In genomic region chr11:52220282-52220681, GRCm38 (mm10) we compare ENCODE assay signal across 9 mouse cellular contexts. TPM values are rescaled to one million over a fixed set of nuclear protein-coding genes. Genes with fewer than 3 reads are reported as not detected.
A peak's percentile ranks its signal among the peaks of the same experiment; 100 is the strongest.
DNase-seq lines count a peak whose midpoint lies in the region; ATAC-seq lines count a peak whose summit lies in the region.
"Had no signal": no experiment of that assay in that cellular context is flagged by ENCODE, and none has a peak within 500 bp of the region (broad histone marks: within the 10 kb centered on the region; RNA-seq: fewer than 3 reads in every experiment).

No protein-coding gene starts in this region.

- peaks cover 10% of the 10 kb centered on the region for H3K4me1 ChIP-seq in heart, embryonic 12.5 days (replicated peaks)
- 0 out of 2 replicates have a peak, but pooled peaks cover 8% of the 10 kb centered on the region for H3K4me1 ChIP-seq in liver, embryonic 13.5 days (replicated peaks)
- no peaks in the 10 kb centered on the region for H3K4me1 ChIP-seq in neural tube, embryonic 11.5 days (ENCODE audit: control insufficient read depth, insufficient read depth, low read length)

- H3K27ac ChIP-seq in heart, embryonic 12.5 days (ENCODE audit: poor library complexity, severe bottlenecking), result no peak overlapping the region
- no peak overlapping the region for H3K27ac ChIP-seq in liver, embryonic 13.5 days
- no peak overlapping the region for H3K27ac ChIP-seq in neural tube, embryonic 11.5 days (ENCODE audit: low read depth, low read length)

- no peaks in the 10 kb centered on the region for H3K36me3 ChIP-seq in heart, embryonic 12.5 days
- H3K36me3 ChIP-seq in liver, embryonic 13.5 days, result no peaks in the 10 kb centered on the region
- H3K36me3 ChIP-seq in neural tube, embryonic 11.5 days (ENCODE audit: control insufficient read depth, insufficient read depth, low read length), result no peaks in the 10 kb centered on the region

- peak; percentile 75 for DNase-seq in CD4-positive helper T cell, adult 2 months (ENCODE audit: low read depth, low spot score)
- peak; percentile 87 for DNase-seq in adrenal gland, postnatal 14 days
- DNase-seq in embryo, embryonic 9.5 days (ENCODE audit: extremely low spot score), result peak; percentile 66
- peak; percentile 89 for DNase-seq in kidney, postnatal 10 days
- peak; percentile 16 for DNase-seq in liver, embryonic 13.5 days
- DNase-seq in neural tube, embryonic 11.5 days (ENCODE audit: low spot score), result peak; percentile 81
- DNase-seq in thymus, adult 18-20 months, result peak; percentile 36 to 54

- peaks cover 15% of the 10 kb centered on the region; the same call in 1 of the 2 replicates for H3K27me3 ChIP-seq in heart, embryonic 12.5 days (replicated peaks)
- 0 out of 2 replicates have a peak, but pooled peaks cover 5% of the 10 kb centered on the region for H3K27me3 ChIP-seq in liver, embryonic 13.5 days
- no peaks in the 10 kb centered on the region for H3K27me3 ChIP-seq in neural tube, embryonic 11.5 days (ENCODE audit: control insufficient read depth, insufficient read depth, low read length)

- no peak overlapping the region for H3K9ac ChIP-seq in heart, embryonic 12.5 days
- no peak overlapping the region for H3K9ac ChIP-seq in liver, embryonic 13.5 days
- no peak overlapping the region for H3K9ac ChIP-seq in neural tube, embryonic 11.5 days (ENCODE audit: low read length)

- H3K9me3 ChIP-seq in heart, embryonic 12.5 days (replicated peaks), result no peaks in the 10 kb centered on the region
- H3K9me3 ChIP-seq in liver, embryonic 13.5 days (replicated peaks), result no peaks in the 10 kb centered on the region
- no peaks in the 10 kb centered on the region for H3K9me3 ChIP-seq in neural tube, embryonic 11.5 days (ENCODE audit: control insufficient read depth, low read length)

- WGBS in heart, embryonic 12.5 days, result 7% methylated on average over 4 of the region's 4 CpGs
- 6% methylated on average over 4 of the region's 4 CpGs for WGBS in liver, embryonic 13.5 days (ENCODE audit: insufficient replicate concordance)
- 7% methylated on average over 4 of the region's 4 CpGs for WGBS in neural tube, embryonic 11.5 days

- H3K4me3 ChIP-seq in heart, embryonic 12.5 days, result no peak overlapping the region
- no peak overlapping the region for H3K4me3 ChIP-seq in liver, embryonic 13.5 days (replicated peaks)
- no peak overlapping the region for H3K4me3 ChIP-seq in neural tube, embryonic 11.5 days (ENCODE audit: low read depth, low read length)

- no peak for ATAC-seq in heart, embryonic 12.5 days (ENCODE audit: insufficient number of reproducible peaks, low FRiP score)
- ATAC-seq in liver, embryonic 13.5 days (ENCODE audit: low read depth), result no peak
- peak; percentile 55; the same call in 1 of the 2 replicates for ATAC-seq in neural tube, embryonic 11.5 days (ENCODE audit: insufficient read depth, low FRiP score, low TSS enrichment)

- H3K4me2 ChIP-seq in heart, embryonic 12.5 days, result peak overlapping the region; percentile 32
- no peak overlapping the region for H3K4me2 ChIP-seq in liver, embryonic 13.5 days
- H3K4me2 ChIP-seq in neural tube, embryonic 11.5 days (ENCODE audit: low read depth), result no peak overlapping the region

RNA-seq across cellular contexts. Expression of gene Olfr1371, which starts 6.5 kb away (rescaled TPM):
- total RNA-seq in adrenal gland, postnatal 14 days (2021), result not detected in 2 replicates
- not detected in 2 replicates for polyA plus RNA-seq in heart, embryonic 12.5 days (2016; fragmentation: Nextera tagmentation; extraction: Ambion mirVana)
- not detected in 2 replicates for polyA plus RNA-seq in liver, embryonic 13.5 days (2015; fragmentation: Nextera tagmentation; extraction: Ambion mirVana)
- not detected in 2 replicates for polyA plus RNA-seq in neural tube, embryonic 11.5 days (2014; fragmentation: Nextera tagmentation; extraction: Ambion mirVana)
- total RNA-seq: gastrocnemius, adult 8-10 months had no signal

RNA-seq across cellular contexts. Expression of gene Skp1a, which starts 11.5 kb away (rescaled TPM):
- 321 and 322 TPM in 2 replicates for total RNA-seq in adrenal gland, postnatal 14 days (2021)
- 530 and 532 TPM in 2 replicates for polyA plus RNA-seq in heart, embryonic 12.5 days (2016; fragmentation: Nextera tagmentation; extraction: Ambion mirVana)
- 377 and 461 TPM in 2 replicates for polyA plus RNA-seq in liver, embryonic 13.5 days (2015; fragmentation: Nextera tagmentation; extraction: Ambion mirVana)
- polyA plus RNA-seq in neural tube, embryonic 11.5 days (2014; fragmentation: Nextera tagmentation; extraction: Ambion mirVana), result 915 and 972 TPM in 2 replicates

Comparison
In these comparisons a context has a peak if more than half of its experiments do, and no peak if none do; other contexts are left out.
1. DNase-seq: peak in every context shown above with its lines; median percentile 89 in kidney, postnatal 10 days; 87 in adrenal gland, postnatal 14 days; 81 in neural tube, embryonic 11.5 days; 75 in CD4-positive helper T cell, adult 2 months; 66 in embryo, embryonic 9.5 days; 45 in thymus, adult 18-20 months; 16 in liver, embryonic 13.5 days.